Mouse (Mus musculus): ENCODE data around the gene Serpina1c. TPM values are rescaled to one million over a fixed set of nuclear protein-coding genes. Genes with fewer than 3 reads are reported as not detected.
"Not testable (repeated sequence)": the region's sequence is repeated elsewhere in the genome, so short reads cannot be mapped to it uniquely, and the experiment has no call there.

Serpina1c gene
- total RNA-seq (2022), result under 1 TPM in 1 of 4 experiments, not detected in 3; 0.52 TPM

DNA sequence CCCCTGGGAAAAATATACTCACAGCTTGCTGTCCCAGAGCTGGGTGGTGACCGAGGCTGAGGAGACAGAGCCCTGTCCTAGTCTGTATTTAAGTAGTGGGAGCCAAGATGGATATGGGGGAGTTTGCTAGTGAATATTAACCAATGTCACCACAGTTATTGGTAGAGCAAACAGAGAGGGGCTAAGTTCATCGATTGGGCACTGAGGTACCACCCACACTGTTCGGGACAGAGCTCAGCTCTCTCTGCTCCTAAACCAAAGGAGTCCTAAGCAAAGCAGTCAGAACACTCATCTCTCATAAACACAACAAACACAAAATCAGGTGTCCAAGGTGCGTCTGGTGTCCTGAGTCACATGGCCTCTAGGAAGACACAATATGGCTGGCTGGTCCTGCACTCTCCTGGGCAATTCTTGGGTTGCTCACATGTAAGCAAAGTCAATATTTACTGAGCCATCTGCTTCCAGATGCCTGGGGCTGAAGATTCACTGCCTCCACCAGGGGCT lies at the start of gene Serpina1c:
TSS of gene Serpina1c (minus strand) at position 51 of the 504 bp plus-strand sequence.
- not testable (repeated sequence) for DNase-seq (ENCODE audit: low spot score)

DNA sequence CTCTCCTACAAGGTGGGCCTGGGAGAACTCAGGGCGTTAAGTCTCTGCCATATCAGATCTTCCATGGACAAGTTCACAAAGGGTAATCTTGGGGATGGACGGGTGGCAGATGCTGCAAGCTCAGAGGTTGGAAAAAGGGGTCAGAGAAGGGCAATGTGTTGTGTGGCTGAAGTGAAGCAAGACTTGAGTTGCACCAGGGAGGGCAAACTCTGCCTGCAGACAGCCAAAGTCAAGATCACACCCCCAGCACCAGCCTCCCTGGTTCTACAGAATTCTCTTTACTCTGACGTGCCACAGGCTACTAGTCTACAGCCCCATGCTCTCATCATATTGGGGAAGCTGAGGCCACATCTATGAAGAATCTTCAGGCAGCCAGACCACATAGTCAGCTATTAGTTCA lies 48.3 kb upstream of the Serpina1c start:
- not testable (repeated sequence) for DNase-seq (ENCODE audit: low spot score)

DNA sequence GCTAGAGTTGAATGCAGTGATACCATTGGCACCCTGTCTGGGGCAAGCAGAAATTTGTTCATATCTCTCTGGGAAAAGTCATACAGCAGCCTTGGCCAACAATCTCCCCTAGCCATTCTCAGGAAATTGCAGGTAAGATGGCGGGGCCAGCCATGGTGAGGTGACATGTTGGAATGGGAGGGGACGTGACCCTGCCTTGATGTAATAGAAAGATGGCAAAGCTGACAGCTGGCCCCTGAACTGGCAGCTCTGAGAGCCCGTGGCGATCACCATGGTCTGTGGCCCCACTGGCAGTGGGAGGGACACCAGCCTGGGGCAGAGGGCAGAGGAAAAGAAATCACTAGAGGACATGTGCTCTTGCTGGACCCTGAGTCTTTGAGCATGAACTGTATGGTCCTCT lies 41.6 kb upstream of the Serpina1c start:
- DNase-seq (ENCODE audit: low spot score), result no peak

DNA sequence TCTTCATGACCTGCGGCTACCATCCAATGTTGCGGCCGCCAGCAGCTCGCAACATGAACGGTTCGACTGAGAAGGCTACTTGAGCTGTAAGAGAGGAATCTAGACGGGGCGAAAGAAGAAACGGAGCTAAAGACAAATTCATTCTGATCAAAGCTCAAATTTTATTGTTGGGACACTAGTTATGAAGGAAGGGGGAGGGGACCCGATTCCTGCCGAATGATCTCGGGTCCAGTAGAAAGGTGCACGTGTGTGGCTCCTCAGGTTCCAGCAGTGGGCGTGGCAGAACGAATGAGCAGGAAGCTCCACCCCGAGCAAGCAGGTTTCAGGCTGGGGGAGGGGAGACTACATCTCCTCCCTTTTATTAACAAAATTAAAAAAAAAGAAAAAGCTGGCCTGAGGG lies 4.5 kb upstream of the Serpina1c start:
- not testable (repeated sequence) for DNase-seq (ENCODE audit: low spot score)

DNA sequence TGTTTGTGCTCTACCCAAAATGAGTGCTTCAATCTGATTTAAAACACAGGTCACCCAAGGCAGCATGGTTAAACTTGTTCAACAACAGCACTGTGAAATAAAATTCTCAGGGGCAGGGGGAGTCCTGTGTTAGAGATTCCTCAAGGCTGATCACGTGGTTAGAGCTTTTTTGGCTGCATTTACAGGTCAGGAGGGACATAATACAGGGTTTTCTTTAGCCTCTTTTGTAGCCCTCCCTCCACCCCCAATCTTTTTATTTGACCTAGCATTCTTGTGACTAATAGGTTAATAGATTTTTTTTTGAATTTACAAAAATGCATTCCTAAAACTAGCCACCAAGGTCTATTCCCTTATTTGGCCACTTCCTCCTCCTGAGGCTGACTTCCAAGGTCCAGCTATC lies 3.1 kb upstream of the Serpina1c start:
- DNase-seq (ENCODE audit: low spot score), result not testable (repeated sequence)

DNA sequence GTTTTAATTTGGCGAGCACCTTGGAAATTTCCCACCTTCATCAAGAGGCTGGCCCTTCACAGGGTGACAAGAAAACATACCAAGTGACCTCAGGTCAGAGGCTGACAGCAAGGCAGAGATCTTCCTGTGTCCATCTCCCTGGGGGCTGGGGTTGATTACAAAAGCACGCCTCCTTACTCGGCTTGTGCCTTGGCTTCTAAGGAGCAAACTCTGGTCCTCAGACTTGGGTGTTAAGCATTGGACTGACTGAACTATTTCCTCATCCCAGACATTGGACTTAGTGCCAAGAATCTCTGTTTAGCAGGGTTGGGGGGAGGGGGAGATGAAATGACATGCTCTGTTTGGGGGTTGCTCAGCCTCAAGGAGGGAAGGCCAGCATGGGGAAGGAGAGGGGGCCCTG lies 2.8 kb downstream of the Serpina1c start:
- DNase-seq (ENCODE audit: low spot score), result peak; percentile 2

DNA sequence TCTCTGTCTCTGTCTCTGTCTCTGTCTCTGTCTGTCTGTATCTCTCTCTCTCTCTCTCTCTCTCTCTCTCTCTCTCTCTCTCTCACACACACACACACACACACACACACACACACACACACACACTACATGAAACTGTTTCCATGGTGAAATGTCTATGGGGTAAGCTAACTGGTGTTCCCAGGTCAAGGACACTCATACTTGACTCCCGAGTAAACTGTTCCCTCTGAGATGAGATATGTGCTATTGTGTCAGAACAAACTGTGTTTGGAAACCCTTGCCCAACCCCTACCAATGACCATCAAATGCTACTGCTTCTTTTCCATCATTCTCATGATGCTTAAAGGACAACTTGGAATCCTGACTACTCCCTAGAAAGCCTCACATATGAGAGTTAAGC lies 37.8 kb downstream of the Serpina1c start:
- not testable (repeated sequence) for DNase-seq (ENCODE audit: low spot score)

DNA sequence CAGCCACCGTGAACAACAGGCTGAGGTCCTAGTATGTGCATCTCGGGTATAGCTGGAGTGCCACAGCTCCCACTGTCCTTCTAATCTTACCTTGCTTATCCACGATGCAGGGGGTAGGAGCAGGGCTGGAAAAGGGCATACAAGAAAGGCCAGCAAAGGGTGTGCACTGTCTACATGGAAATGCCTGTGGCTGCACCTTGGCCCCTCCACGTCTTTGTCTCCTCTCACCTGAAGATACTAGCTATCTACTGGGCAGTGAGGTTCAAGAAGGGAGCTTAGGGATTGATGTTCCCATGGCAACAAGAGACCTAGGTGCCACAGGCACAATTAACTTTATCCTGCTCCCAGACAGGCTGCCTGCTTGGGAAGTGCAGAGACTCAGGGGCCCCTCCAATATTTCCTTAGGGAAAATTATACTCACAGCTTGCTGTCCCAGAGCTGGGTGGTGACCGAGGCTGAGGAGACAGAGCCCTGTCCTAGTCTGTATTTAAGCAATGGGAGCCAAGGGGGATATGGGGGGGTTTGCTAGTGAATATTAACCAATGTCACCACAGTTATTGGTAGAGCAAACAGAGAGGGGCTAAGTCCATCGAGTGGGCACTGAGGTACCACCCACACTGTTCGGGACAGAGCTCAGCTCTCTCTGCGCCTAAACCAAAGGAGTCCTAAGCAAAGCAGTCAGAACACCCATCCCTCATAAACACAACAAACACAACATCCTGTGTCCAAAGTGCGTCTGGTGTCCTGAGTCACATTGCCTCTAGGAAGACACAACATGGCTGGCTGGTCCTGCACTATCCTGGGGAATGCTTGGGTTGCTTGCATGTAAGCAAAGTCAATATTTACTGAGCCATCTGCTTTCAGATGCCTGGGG lies 41.3 kb downstream of the Serpina1c start, which contains the start of gene Serpina1a:
TSS of gene Serpina1a (minus strand) at position 462 of the 874 bp plus-strand sequence.
- not testable (repeated sequence) for DNase-seq (ENCODE audit: low spot score)

DNA sequence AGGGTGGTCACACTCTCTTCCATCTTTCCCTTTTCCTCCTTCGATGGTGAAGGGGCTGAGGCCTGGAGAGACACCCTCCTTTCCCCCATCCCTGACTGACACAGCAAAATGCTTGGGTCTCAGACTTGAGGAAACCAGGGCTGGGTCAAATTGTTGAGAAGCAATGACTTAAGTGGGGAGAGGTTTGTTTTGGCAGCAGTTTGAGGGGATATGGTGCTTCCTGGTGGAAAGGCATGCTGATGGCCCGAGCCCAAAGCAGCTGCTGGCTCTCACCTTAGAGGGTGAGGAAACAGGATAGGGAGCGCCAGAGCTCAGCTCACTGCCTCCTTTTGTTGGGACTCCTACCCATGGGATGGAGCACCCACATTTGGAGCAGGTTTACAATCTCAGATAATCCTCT lies 43.7 kb downstream of the Serpina1c start:
- no peak for DNase-seq (ENCODE audit: low spot score)

DNA sequence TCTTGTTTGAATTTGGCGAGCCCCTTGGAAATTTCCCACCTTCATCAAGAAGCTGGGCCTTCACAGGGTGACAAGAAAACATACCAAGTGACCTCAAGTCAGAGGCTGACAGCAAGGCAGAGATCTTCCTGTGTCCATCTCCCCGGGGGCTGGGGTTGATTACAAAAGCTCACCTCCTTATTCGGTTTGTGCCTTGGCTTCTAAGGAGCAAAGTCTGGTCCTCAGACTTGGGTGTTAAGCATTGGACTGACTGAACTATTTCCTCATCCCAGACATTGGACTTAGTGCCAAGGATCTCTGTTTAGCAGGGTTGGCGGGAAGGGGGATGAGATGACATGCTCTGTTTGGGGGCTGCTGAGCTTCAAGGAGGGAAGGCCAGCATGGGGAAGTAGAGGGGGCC lies 44.1 kb downstream of the Serpina1c start:
- DNase-seq (ENCODE audit: low spot score), result not testable (repeated sequence)

DNA sequence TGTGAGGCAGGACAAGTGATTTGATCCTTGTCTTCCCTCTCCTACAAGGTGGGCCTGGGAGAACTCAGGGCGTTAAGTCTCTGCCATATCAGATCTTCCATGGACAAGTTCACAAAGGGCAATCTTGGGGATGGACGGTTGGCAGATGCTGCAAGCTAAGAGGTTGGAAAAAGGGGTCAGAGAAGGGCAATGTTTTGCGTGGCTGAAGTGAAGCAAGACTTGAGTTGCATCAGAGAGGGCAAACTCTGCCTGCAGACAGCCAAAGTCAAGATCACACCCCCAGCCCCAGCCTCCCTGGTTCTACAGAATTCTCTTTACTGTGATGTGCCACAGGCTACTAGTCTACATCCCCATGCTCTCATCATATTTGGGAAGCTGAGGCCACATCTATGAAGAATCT lies 45.1 kb downstream of the Serpina1c start:
- DNase-seq (ENCODE audit: low spot score), result not testable (repeated sequence)

DNA sequence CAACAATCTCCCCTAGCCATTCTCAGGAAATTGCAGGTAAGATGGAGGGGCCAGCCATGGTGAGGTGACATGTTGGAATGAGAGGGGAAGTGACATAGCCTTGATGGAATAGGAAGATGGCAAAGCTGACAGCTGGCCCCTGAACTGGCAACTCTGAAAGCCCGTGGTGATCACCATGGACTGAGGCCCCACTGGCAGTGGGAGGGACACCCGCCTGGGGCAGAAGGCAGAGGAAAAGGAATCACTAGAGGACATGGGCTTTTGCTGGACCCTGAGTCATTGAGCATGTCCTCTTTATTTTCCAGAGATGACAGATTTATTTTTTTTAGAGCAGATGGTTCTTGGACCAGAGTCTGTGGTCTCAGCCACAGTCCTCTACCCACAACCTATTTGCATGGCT lies 51.7 kb downstream of the Serpina1c start:
- not testable (repeated sequence) for DNase-seq (ENCODE audit: low spot score)

Other genes starting within 250 kb of the Serpina1c start
- gene Serpina6, start 247.7 kb downstream of the Serpina1c start, total RNA-seq (2022), result not detected
- not detected for gene Serpina16, start 228.7 kb downstream of the Serpina1c start, total RNA-seq (2022)
- not detected for gene Serpina1f, start 209.4 kb downstream of the Serpina1c start, total RNA-seq (2022)
- under 1 TPM in 3 of 4 experiments, not detected in 1; 0.52 to 0.95 (median 0.53) TPM for gene Serpina1d, start 131.3 kb downstream of the Serpina1c start, total RNA-seq (2022)
- 1 to 10 TPM in 1 of 4 experiments, under 1 TPM in 2, not detected in 1; 0.47 to 6.7 (median 0.88) TPM for gene Serpina1b, start 74.5 kb downstream of the Serpina1c start, total RNA-seq (2022)
- under 1 TPM in 1 of 4 experiments, not detected in 3; 0.17 TPM for gene Serpina1a, start 41.3 kb downstream of the Serpina1c start, total RNA-seq (2022)
- gene Serpina1e, start 54.1 kb upstream of the Serpina1c start, total RNA-seq (2022), result under 1 TPM; 0.19 to 0.44 (median 0.36) TPM
- gene Serpina11, start 85.1 kb upstream of the Serpina1c start, total RNA-seq (2022), result under 1 TPM in 1 of 4 experiments, not detected in 3; 0.32 TPM
- under 1 TPM in 3 of 4 experiments, not detected in 1; 0.08 to 0.11 (median 0.09) TPM for gene Serpina9, start 108.9 kb upstream of the Serpina1c start, total RNA-seq (2022)
- gene Serpina12, start 139.6 kb upstream of the Serpina1c start, total RNA-seq (2022), result not detected
- not detected for gene Serpina5, start 196.2 kb upstream of the Serpina1c start, total RNA-seq (2022)
- gene Serpina3a, start 207.8 kb upstream of the Serpina1c start, total RNA-seq (2022), result not detected
- not detected for gene Serpina3b, start 223.1 kb upstream of the Serpina1c start, total RNA-seq (2022)
- under 1 TPM; 0.41 to 0.63 (median 0.58) TPM for gene Serpina3c, start 249.0 kb upstream of the Serpina1c start, total RNA-seq (2022)

Measured in heart, adult 8-10 months (tissue).